ENCODE assay signal across 25 mouse cellular contexts in the genomic region with DNA sequence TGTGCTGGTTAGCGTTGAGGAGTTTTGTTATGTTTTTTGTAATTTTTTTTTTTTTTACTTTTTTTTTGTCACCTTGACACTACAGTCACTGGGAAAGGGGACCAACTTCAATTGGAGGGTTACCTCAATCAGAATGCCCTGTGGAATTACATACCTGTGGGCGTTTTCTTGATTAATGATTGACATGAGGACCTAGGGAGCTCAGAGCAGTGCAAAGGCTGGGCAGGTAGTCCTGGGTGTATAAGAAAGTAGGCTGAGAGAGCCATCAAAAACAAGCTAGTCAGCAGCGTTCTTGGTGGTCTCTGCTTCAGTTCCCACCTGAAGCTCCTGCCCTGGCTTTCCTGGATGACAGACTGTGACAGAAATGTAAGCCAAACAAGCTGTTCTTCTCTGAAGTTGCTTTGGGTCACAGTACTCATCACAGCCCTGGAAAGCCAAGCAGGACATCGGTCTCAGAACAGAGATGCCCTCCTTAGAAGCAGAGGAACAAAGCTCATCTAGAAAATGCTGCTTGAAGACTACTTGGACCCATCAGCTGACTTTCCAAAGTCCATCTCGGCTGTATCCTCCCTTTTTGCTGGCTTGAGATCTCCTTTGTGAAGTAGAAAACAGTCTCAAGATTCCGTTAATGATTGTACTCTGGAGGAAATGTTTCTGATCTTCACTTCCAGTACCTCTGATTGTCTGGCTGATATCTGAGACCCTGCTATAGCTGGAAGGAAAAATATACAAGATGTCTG.
DNase-seq lines count a peak whose midpoint lies in the region; ATAC-seq and TF ChIP-seq lines count a peak whose summit lies in the region.
"Had no signal": no experiment of that assay in that cellular context is flagged by ENCODE, and none has a peak within 500 bp of the region (broad histone marks: within the 10 kb centered on the region; RNA-seq: fewer than 3 reads in every experiment).

No protein-coding gene starts in this region.

- no peak for TF ChIP-seq EP300 in lung, postnatal 0 days (IDR thresholded peaks at IDR 0.05)

- H3K9me3 ChIP-seq in kidney, embryonic 14.5 days (ENCODE audit: control insufficient read depth, low read length), result no peaks in the 10 kb centered on the region
- no peaks in the 10 kb centered on the region for H3K9me3 ChIP-seq in lung, postnatal 0 days (ENCODE audit: low read length)
- H3K9me3 ChIP-seq: embryonic facial prominence, embryonic 12.5 days; heart, embryonic 10.5 days; heart, embryonic 15.5 days; hindbrain, embryonic 12.5 days had no signal

- peak; percentile 69 for DNase-seq in kidney, adult 11 months
- DNase-seq in lung, postnatal 0 days (ENCODE audit: low spot score), result peak; percentile 28
- DNase-seq in lung, postnatal 10 days, result no peak
- peak; percentile 39 for DNase-seq in kidney, postnatal 14 days
- no peak for DNase-seq in adrenal gland, postnatal 14 days
- DNase-seq in thymus, postnatal 36 days, result no peak
- DNase-seq in adrenal gland, postnatal 10 days, result no peak
- DNase-seq: adrenal gland, postnatal 25 days; cerebellum, adult 11-12 months; cerebellum, adult 9-11 months; embryo, embryonic 11 days; gastrocnemius, postnatal 25 days; heart, adult 11 months; liver; lung, adult 2 months; midbrain, embryonic 14.5 days had no signal

- no peaks in the 10 kb centered on the region for H3K4me1 ChIP-seq in kidney, embryonic 14.5 days (ENCODE audit: control insufficient read depth, insufficient read depth, low read length)
- no peaks in the 10 kb centered on the region for H3K4me1 ChIP-seq in lung, postnatal 0 days (ENCODE audit: insufficient read depth, low read depth, low read length)
- H3K4me1 ChIP-seq: embryonic facial prominence, embryonic 12.5 days; heart, embryonic 10.5 days; heart, embryonic 15.5 days had no signal

- H3K27ac ChIP-seq in kidney, embryonic 14.5 days (ENCODE audit: low read depth, low read length), result no peak overlapping the region
- no peak overlapping the region for H3K27ac ChIP-seq in lung, postnatal 0 days (ENCODE audit: low read length)
- H3K27ac ChIP-seq: embryonic facial prominence, embryonic 12.5 days; heart, embryonic 10.5 days; heart, embryonic 15.5 days; hindbrain, embryonic 12.5 days; liver, embryonic 14.5 days had no signal

- H3K4me2 ChIP-seq in kidney, embryonic 14.5 days (replicated peaks; ENCODE audit: low read depth, low read length), result no peak overlapping the region
- no peak overlapping the region for H3K4me2 ChIP-seq in lung, postnatal 0 days (replicated peaks; ENCODE audit: low read depth, low read length)
- H3K4me2 ChIP-seq: embryonic facial prominence, embryonic 12.5 days; heart, embryonic 15.5 days; hindbrain, embryonic 12.5 days had no signal

- ATAC-seq in kidney, embryonic 14.5 days (ENCODE audit: low FRiP score, low TSS enrichment), result no peak
- ATAC-seq in lung, postnatal 0 days, result no peak
- ATAC-seq: forebrain, embryonic 14.5 days; intestine, embryonic 16.5 days had no signal

- no peak for TF ChIP-seq CTCF in lung, postnatal 0 days (IDR thresholded peaks at IDR 0.05)

- H3K36me3 ChIP-seq in kidney, embryonic 14.5 days (ENCODE audit: control insufficient read depth, insufficient read depth, low read length), result no peaks in the 10 kb centered on the region
- H3K36me3 ChIP-seq in lung, postnatal 0 days (ENCODE audit: insufficient read depth, low read length), result no peaks in the 10 kb centered on the region
- H3K36me3 ChIP-seq: embryonic facial prominence, embryonic 12.5 days; heart, embryonic 10.5 days; heart, embryonic 15.5 days; hindbrain, embryonic 12.5 days had no signal

- H3K9ac ChIP-seq in kidney, embryonic 14.5 days (ENCODE audit: low read depth, low read length), result no peak overlapping the region
- H3K9ac ChIP-seq in lung, postnatal 0 days (replicated peaks; ENCODE audit: low read depth), result no peak overlapping the region
- H3K9ac ChIP-seq: embryonic facial prominence, embryonic 12.5 days; heart, embryonic 15.5 days; hindbrain, embryonic 12.5 days; liver, embryonic 14.5 days had no signal

- H3K27me3 ChIP-seq in kidney, embryonic 14.5 days (ENCODE audit: control insufficient read depth, insufficient read depth, low read length), result no peaks in the 10 kb centered on the region
- H3K27me3 ChIP-seq in lung, postnatal 0 days (replicated peaks; ENCODE audit: insufficient read depth, low read length), result no peaks in the 10 kb centered on the region
- H3K27me3 ChIP-seq: CH12.LX; embryonic facial prominence, embryonic 12.5 days; heart, embryonic 15.5 days; hindbrain, embryonic 12.5 days had no signal

- WGBS in kidney, embryonic 14.5 days, result 78% methylated on average over 6 of the region's 6 CpGs
- 57% methylated on average over 6 of the region's 6 CpGs for WGBS in lung, postnatal 0 days

- H3K4me3 ChIP-seq in kidney, embryonic 14.5 days (ENCODE audit: low read length), result no peak overlapping the region
- H3K4me3 ChIP-seq in lung, postnatal 0 days (ENCODE audit: low read depth, low read length), result no peak overlapping the region
- H3K4me3 ChIP-seq: embryonic facial prominence, embryonic 12.5 days; heart, embryonic 10.5 days; heart, embryonic 15.5 days; hindbrain, embryonic 12.5 days had no signal

Comparison
In these comparisons a context has a peak if more than half of its experiments do, and no peak if none do; other contexts are left out.
1. DNase-seq: peak in kidney, adult 11 months (single experiment), lung, postnatal 0 days (single experiment) and kidney, postnatal 14 days (single experiment); none in lung, postnatal 10 days (single experiment), adrenal gland, postnatal 14 days (single experiment), thymus, postnatal 36 days (0 of 2) and adrenal gland, postnatal 10 days (single experiment).